Mouse (Mus musculus) heart, postnatal 4 days (tissue): ENCODE measurements around the gene Nkiras1. TPM values are rescaled to one million over a fixed set of nuclear protein-coding genes. Genes with fewer than 3 reads are reported as not detected.
"Not testable (repeated sequence)": the region's sequence is repeated elsewhere in the genome, so short reads cannot be mapped to it uniquely, and the experiment has no call there.

ENCODE experiments used
- DNase-seq: peaks from one replicate; pipeline ENCODE4 v3.0.0; 2021
- total RNA-seq, 2 experiments: library from RNA; stranded (reverse); gene quantifications; 2 replicates each; pipeline ENCODE4 v1.2.3; 2021

Nkiras1 gene
- total RNA-seq = 10 to 100 TPM; 20.0 to 22.3 TPM

GRCm38 (mm10) chr14:18270529-18271441, at the start of gene Nkiras1, which contains the start of gene Rpl15:
Nkiras1 (plus strand) TSS chr14:18271136.
Rpl15 (minus strand) TSS chr14:18271391.
- DNase-seq = peak; percentile 98

GRCm38 (mm10) chr14:18221977-18222376, 49.0 kb upstream of the Nkiras1 start:
- no peak for DNase-seq

GRCm38 (mm10) chr14:18225431-18225830, 45.5 kb upstream of the Nkiras1 start:
- not testable (repeated sequence) for DNase-seq

GRCm38 (mm10) chr14:18226181-18226580, 44.8 kb upstream of the Nkiras1 start:
- peak; percentile 26 for DNase-seq

- DNase-seq = not testable (repeated sequence)
Measured at GRCm38 (mm10) chr14:18229751-18230150, 41.2 kb upstream of the Nkiras1 start.

- DNase-seq = not testable (repeated sequence)
Measured at GRCm38 (mm10) chr14:18231866-18232265, 39.1 kb upstream of the Nkiras1 start.

- no peak for DNase-seq
Measured at GRCm38 (mm10) chr14:18233076-18233475, 37.9 kb upstream of the Nkiras1 start.

GRCm38 (mm10) chr14:18233981-18234960, 36.7 kb upstream of the Nkiras1 start:
- peak; percentile 35 for DNase-seq

- not testable (repeated sequence) for DNase-seq
Measured at GRCm38 (mm10) chr14:18236496-18237235, 34.3 kb upstream of the Nkiras1 start.

- DNase-seq = no peak
Measured at GRCm38 (mm10) chr14:18237381-18237780, 33.6 kb upstream of the Nkiras1 start.

GRCm38 (mm10) chr14:18238131-18238749, 32.7 kb upstream of the Nkiras1 start:
- peak; percentile 99 for DNase-seq

GRCm38 (mm10) chr14:18238750-18239731, 31.9 kb upstream of the Nkiras1 start, which contains the start of gene Nr1d2:
Nr1d2 (minus strand) TSS chr14:18239127.
- peak; percentile 100 for DNase-seq

- DNase-seq = no peak
Measured at GRCm38 (mm10) chr14:18240132-18240531, 30.8 kb upstream of the Nkiras1 start.

- no peak for DNase-seq
Measured at GRCm38 (mm10) chr14:18241786-18242185, 29.1 kb upstream of the Nkiras1 start.

- DNase-seq = no peak
Measured at GRCm38 (mm10) chr14:18242638-18243130, 28.3 kb upstream of the Nkiras1 start.

GRCm38 (mm10) chr14:18261203-18261602, 9.7 kb upstream of the Nkiras1 start:
- no peak for DNase-seq

GRCm38 (mm10) chr14:18263427-18263826, 7.5 kb upstream of the Nkiras1 start:
- DNase-seq = peak; percentile 52

- not testable (repeated sequence) for DNase-seq
Measured at GRCm38 (mm10) chr14:18269947-18270528, 898 bp upstream of the Nkiras1 start.

GRCm38 (mm10) chr14:18271666-18272065, 730 bp downstream of the Nkiras1 start:
- no peak for DNase-seq
